Mouse (Mus musculus) neutrophil, adult 5-6 weeks (primary cell): Measurements from ENCODE around the gene Gm43191. TPM values are rescaled to one million over a fixed set of nuclear protein-coding genes. Genes with fewer than 3 reads are reported as not detected.
A peak's percentile ranks its signal among the peaks of the same experiment; 100 is the strongest.

Source experiments
- ATAC-seq: fragments of 151-379, 151-347 bp; 2 replicates; pipeline ENCODE4 v1.8.0; 2017; ENCODE audit warnings: mild to moderate bottlenecking, moderate TSS enrichment; ENCODE audit not compliant: insufficient number of reproducible peaks, poor library complexity, low FRiP score, severe bottlenecking; ENCODE audit errors: extremely low read depth
- total RNA-seq: library from RNA; stranded (forward); fragments of 200-1000 nt; gene quantifications from 2 replicates; pipeline ENCODE4 v1.2.3, GENCODE M21; 2017

Gene Gm43191
- total RNA-seq, 1 experiment from 2014 or later, result not detected

DNA sequence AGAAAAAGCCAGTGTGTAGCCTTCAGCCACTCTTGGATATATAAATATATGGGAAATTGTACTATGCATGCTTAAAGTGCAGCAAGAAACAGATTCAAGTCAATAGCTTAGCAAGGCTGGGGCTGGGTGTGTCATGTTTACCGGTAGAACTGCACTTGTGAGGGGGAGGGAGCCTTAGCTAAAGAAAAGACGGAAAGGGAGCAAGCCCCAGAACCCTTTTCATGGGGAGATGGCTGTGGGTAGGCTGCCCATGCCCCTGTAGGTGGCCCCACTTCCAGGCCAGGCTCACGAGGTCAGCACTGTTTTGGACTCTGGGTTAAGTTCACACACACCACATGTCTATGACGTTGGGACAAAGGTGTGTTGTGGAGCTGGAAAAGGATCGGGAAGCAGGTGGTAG is 45.3 kb downstream of the Gm43191 start:
- no peak for ATAC-seq

DNA sequence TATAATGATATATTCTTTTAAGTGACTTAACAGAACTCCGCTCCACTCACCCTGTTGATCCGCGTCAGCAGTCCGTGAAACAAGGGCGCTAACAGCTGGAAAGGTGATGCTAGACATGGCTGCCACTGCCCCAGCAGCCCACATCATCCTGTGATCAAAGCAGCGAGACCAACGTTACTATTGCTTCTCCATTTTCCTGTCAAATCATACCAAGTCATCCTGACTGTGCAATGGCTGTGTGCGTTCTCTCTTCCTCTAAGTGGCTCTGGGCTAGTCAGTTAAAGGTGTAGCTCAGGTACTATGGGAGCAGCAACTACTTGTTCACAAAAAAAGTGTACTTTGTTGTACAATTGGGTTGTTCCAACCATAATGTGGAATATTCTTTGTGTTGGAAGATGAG is 46.2 kb downstream of the Gm43191 start:
- peak; percentile 90 for ATAC-seq

DNA sequence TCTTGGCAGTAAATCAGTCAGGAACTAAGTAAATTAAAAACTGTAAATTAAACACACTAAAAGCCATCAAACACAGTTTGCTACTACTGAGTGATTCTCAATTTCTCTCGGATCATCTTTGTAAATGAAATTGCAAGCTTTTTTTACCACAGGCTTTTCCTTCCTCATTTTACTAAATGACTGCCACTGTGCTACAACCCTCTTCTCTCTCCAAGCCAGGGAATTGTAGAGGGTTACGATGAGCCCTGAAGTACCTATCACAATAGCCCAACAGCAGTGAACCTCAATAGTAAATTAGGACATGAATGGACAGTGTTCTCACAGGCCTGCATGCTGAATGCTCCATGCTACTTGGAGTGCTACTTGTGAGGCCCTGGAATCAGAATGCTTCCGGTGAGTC is 47.0 kb downstream of the Gm43191 start:
- no peak for ATAC-seq

DNA sequence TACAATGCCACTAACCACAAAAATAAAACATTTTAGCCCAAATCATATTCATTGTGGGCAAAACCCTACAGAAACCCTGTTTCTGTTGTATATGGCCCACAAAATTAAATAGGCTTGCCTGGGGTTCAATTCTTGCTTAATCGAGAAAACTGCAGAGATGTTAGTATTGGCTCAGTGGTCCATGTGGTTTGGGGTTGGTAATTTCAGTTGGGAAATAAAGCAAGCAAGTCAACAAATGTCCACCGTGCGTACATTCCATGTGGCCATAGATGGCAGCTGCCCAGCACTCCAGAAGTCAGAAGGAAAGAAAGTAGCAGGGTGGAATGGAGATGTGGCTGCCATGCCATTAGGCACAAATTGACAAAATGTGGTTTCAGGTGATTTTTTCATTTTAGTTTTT is 48.1 kb downstream of the Gm43191 start:
- no peak for ATAC-seq

DNA sequence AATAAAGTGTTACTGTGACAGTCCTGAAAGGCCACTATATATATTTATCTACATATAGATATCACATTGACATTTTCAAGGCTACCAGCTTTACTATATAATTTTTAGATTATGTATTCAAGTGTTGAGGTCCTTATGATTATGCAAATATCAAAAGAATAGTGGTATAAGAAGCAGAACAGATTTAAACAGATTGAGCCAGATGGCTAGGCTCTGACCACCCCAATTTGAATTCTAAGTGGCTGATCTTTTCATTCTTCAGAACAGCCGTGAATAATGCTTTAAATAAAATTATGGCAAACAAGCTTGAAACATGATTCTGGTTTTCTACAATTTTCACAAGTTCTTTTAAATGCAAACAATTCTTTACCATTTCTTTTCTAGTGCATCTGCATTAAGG is 49.6 kb downstream of the Gm43191 start:
- ATAC-seq, result no peak

DNA sequence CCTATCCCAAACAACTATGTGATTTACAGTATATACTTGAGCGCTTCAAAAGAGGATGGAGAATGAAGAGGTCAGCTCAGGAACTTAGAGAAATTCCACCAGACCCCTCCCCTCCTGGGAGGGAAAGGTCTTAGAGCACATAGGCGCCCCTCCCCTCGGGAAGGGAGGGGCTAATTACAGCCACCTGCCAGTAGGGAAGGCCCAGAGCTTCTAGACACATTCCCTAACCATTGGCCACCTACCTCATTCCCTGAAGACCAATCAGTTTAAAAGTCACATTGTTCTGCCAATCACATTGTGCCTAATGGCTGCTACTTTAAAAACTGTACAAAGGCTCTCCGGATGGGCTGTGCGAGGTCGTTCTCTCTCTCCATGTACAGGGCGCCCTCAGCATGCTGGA is 58.4 kb downstream of the Gm43191 start:
- ATAC-seq, result no peak

DNA sequence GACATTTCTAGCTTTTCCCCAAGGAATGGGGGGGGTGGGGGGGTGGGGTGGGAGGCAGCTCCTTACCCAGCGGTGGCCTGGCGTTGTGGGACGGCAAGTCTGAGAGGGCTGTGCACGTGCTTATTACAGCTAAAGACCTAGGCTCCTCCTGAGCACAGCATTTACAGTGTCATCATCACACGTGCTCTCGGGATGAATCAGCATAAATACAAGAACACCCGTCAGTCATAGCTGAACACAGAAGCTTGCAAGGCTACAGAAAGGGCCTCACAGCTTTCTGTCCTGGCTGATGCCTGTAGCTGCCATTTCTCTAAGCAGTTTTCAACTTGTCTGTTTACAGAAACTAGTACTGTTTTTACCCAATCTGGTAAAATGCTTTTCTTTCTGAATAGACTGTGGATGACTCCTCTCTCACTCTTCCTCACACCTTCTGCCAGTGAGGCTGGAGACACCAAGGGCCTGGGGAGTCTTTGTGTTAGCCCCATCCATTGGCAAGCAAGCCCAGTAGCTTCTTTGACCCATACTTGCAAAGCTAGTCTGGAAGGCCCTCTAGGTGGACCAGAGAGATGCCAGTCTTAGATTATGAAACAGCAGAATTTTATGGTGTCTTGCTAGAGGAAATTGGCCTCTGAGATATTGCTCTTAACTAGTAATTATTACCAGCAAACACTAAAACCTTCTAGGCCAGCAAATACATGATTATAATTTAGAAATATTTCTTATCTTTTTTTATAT is 60.3 kb downstream of the Gm43191 start:
- ATAC-seq, result no peak

DNA sequence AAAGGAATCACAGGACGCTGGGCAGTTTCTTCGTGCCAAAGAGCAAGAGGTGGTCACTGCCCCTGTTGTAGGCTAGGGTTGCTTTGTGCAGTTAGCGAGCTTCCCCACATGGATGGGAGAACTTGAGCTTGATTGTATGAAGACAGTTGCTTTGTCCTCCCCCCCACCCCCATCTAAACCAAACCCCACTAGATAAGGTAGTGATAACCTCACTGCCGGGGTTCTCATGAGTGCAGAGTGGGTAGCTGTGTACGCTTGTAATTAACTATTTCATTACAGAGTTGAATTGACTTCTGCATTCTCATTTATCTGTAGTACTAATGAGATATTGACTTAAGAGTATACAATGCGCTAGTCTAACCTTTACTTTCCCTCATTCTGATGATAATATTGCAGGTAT is 62.2 kb downstream of the Gm43191 start:
- no peak for ATAC-seq

DNA sequence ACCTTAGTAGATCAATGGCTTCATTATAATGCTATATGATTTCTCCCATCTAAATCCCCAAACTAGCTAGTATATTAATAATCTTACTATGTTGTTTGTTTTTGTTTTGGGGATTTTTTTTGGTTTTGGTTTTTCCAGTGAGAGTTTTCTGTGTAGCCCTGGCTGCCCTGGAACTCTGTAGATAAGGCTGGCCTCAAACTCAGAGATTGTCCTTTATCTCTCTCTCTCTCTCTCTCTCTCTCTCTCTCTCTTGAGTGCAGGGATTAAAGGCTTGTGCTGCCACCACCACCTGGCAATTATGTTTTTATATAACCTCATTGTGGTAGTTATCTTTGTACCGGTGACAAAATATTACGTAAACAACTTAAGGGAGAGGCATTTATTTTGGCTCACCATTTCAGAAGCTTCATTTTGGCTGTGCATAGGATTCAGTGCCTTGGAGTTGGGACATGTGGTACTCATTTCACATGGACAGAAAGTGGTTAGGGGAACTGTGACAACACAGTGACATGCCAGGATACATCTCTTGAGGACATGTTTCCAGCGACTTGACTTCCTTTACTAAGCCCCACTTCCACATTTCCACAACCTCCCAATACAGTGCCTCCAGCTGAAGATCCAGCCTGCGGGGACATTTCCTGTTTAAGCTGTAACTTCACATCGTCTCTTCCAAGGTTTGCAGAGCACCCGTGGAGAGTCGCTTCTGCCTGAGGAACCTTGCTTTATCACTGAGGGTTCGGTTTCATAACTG is 65.6 kb downstream of the Gm43191 start:
- ATAC-seq, result no peak

DNA sequence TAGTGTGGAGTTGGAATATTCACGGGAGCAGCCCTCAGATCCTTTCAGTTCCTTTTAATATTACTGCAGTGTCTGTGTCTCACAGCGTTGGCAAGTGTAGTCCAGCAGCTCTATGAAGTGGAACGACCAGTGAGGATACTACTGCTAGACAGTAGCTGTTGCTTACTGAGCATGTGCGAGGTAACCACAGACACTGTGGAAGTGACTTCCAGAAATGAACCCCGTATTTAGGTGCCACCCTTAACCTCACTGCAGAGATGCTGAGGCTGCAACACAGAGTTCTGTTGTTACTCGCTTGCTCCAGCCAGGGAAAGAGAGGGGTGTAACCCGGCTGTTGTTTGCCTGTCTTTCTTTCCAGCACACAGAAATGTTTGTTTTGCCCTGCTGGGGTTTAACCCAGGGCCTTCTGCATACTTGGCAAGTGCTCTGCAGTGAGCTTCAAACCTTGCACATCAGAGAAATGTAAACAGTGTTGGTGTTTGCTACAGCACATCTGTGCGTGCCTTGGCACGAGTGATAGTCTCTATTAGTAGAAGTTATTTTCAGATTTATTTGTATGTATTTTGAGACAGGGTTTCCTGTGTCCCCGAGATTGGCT is 66.7 kb downstream of the Gm43191 start, which contains the start of gene Trmt13:
Gene Trmt13, minus strand, starts transcription at position 293 of the 598 bp plus-strand sequence.
- no peak for ATAC-seq

DNA sequence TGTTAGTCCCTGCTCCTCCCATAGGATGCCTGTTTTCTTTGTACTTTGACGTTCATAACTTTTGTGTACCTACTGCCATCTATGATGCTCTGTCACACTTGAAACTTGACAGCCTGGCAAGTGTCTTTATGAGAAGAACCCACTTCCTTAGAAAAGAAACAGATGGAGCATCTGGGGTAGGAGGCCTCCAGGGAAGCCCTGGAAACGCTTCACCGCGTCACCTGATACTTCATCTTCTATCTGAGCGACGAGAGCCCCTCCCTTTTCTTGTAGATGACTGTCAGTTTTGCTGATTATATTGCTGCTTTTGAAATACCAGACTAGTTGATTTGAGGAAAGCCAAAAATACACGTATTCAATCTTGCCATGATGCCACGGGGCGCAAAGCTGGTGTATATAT is 76.5 kb downstream of the Gm43191 start:
- ATAC-seq, result no peak

DNA sequence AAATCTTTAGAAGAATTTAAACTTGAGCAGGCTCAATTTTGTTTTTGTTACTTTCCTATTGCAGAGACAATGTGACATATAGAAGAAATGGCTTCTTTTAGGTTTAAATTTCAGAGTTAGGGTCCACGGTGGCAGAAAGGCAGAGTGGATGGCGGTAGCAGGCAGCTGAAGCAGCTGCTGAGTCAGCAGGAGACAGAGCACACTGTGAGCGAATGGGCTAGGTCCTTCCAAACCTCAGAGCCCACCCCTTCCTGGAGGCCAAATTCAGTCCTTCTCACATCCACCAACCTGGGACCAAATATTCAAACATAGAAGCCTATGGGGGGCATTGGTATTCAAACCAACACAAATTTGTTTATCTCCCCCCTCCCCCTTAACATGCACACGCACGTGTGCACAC is 79.3 kb downstream of the Gm43191 start:
- no peak for ATAC-seq

DNA sequence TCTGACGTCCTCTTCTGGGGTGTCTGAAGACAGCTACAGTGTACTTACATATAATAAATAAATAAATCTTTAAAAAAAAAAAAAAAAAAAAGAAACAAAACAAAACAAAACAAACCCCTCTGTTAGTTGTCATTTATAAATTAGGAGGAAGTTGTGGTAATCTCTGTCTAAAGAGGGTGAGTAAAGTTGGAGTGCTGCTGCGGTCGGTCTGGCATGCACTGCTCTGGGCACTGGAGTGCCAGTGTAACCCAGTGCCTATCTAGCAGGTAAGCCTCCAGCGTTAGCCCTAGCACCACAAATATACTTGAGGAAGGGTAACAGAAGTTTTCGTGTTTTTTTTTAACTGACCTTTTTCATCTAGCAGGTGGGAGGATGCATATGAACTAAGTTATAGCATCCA is 80.1 kb downstream of the Gm43191 start:
- no peak for ATAC-seq

DNA sequence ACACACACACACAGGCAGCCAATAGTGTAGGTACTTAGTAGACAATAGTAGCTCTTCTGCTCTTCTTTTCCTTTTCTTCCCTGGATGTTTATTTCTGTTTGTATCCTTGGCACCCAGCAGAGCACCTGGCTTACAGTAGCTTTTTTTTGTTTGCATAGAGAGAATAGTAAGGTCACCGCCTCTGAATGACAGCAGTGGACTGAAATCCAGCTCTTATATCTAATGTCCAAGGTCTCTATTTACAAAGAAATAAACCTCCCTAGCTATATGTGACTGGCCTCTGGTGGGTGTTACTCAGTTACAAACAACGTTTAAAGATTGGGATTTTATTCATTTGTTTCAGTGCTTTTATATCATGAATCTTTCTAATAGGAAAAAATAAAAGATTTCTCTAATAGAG is 81.4 kb downstream of the Gm43191 start:
- no peak for ATAC-seq

DNA sequence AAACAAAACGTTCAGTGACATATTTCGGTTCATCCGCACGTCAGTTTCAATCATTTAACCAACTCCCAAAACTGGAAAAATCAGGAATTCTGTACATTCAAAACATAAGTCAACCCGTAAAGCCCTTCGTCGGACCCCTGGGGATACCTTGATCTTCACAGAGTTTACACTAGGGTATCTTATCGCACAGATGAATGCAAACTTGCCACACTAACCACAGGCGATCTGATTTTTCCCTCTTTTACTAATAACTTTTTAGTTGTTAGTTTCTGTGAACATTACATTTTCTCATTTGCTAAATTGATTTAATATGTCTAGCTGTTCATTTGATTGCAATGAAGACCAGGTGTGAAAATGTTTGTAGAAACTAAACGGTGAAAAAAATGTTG is 85.5 kb downstream of the Gm43191 start:
- ATAC-seq, result no peak

DNA sequence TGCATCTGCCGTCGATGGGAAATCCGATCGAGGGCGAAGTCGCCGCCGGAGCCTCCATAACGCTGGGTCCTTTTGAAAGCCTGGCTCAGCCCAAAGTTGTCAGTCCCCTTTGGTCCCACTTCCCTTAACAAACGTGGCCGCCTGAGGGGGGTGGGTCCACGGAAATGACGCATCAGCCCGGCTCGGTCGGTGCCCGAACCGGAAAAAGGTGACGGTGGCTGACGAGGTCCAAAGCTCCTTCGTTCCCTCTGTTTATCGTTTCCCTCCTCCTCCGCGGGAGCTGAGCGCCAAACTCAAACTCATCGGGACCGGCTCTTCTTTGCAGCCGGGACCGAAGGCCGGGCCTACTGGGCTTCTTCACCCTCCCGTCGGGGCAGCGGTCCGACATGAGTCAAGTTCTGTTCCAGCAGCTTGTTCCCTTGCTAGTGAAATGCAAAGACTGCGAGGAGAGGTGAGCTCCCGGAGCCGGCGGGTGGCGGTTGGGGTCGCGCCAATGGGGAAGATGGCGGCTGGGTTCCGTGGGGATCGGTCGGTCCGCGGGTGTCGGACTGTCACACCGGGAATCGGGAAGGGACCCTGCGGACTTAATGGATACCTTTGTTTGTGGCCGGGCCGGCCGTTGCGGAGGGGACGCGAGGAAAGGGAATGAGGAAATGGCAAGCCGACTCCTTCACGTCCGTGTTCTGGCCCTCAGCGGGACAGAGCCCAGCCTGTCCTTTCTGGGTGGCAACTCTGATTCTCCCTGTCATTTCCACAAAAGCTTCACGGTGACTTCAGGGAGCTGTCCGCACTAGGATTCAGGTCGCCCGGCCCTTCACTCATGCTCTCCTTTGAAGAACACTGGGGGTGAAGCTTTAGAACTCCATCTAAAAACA is 86.1 kb downstream of the Gm43191 start, which contains the start of gene Sass6:
Gene Sass6, plus strand, starts transcription at position 255 of the 875 bp plus-strand sequence.
- peak; percentile 99 for ATAC-seq

DNA sequence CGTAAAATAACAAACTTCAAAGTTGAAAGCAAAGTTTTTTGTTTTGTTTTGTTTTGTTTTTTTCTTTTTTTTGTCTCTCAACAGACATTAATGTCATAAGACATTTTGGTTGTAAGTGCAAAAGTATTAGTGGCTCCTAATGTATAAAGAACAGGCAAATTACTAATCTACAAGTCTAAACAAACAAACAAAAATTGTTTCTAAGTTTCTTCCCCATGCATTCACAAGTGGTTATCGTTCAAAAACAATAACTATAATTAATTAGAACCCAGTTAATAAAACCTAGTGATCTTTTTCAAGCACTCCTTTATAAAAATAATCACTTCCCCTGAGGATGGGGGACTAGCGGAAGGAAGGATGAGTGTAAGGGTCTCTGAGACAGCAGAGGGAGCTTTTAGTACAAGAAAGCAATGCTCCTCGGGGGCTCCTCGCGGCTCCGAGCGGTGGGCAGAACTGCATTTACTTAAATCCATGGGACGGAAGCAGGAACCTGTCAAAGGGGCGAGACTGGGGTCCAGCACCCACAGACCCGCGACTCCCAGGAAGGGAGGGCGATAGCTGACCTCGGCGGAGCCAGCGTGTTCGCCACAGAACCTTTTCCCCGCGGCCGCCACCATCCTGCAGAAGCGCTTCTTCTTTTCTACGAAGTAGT is 86.9 kb downstream of the Gm43191 start:
- no peak; the same call in 1 of the 2 replicates for ATAC-seq
